Mouse (Mus musculus) neural tube, embryonic 11.5 days (tissue): Measurements from ENCODE around the gene Olfr592. TPM values are rescaled to one million over a fixed set of nuclear protein-coding genes. Genes with fewer than 3 reads are reported as not detected.

Experiments
- polyA plus RNA-seq: library from polyadenylated mRNA; unstranded; fragments of >200 nt; fragmentation: Nextera tagmentation; extraction: Ambion mirVana; gene quantifications from 2 replicates; pipeline ENCODE4 v1.2.1, GENCODE M21; 2014

Olfr592 gene
- polyA plus RNA-seq, 1 experiment from 2014 or later: not detected

Other genes starting within 250 kb of the Olfr592 start
- gene Olfr573-ps1, start 242.2 kb upstream of the Olfr592 start, polyA plus RNA-seq: not detected in 2 replicates
- gene Olfr574, start 236.3 kb upstream of the Olfr592 start, polyA plus RNA-seq: not detected in 2 replicates
- gene Olfr575, start 226.0 kb upstream of the Olfr592 start, polyA plus RNA-seq: not detected in 2 replicates
- gene Olfr576, start 222.1 kb upstream of the Olfr592 start, polyA plus RNA-seq: not detected in 2 replicates
- gene Olfr577, start 208.9 kb upstream of the Olfr592 start, polyA plus RNA-seq: not detected in 2 replicates
- not detected in 2 replicates for gene Olfr578, start 195.5 kb upstream of the Olfr592 start, polyA plus RNA-seq
- not detected in 2 replicates for gene Olfr582, start 146.8 kb upstream of the Olfr592 start, polyA plus RNA-seq
- not detected in 2 replicates for gene Olfr583, start 133.5 kb upstream of the Olfr592 start, polyA plus RNA-seq
- gene Olfr584, start 102.9 kb upstream of the Olfr592 start, polyA plus RNA-seq: not detected in 2 replicates
- gene Olfr585, start 87.1 kb upstream of the Olfr592 start, polyA plus RNA-seq: not detected in 2 replicates
- not detected in 2 replicates for gene Olfr586, start 59.2 kb upstream of the Olfr592 start, polyA plus RNA-seq
- not detected in 2 replicates for gene Olfr588-ps1, start 43.9 kb upstream of the Olfr592 start, polyA plus RNA-seq
- gene Olfr589, start 28.4 kb upstream of the Olfr592 start, polyA plus RNA-seq: not detected in 2 replicates
- gene Olfr591, start 6.5 kb upstream of the Olfr592 start, polyA plus RNA-seq: not detected in 2 replicates
- gene Olfr593, start 27.1 kb downstream of the Olfr592 start, polyA plus RNA-seq: not detected in 2 replicates
- not detected in 2 replicates for gene Olfr594, start 32.2 kb downstream of the Olfr592 start, polyA plus RNA-seq
- not detected in 2 replicates for gene Usp17ld, start 67.7 kb downstream of the Olfr592 start, polyA plus RNA-seq
- not detected in 2 replicates for gene Olfr596, start 120.8 kb downstream of the Olfr592 start, polyA plus RNA-seq
- gene Olfr597, start 131.5 kb downstream of the Olfr592 start, polyA plus RNA-seq: not detected in 2 replicates
- gene Olfr598, start 138.8 kb downstream of the Olfr592 start, polyA plus RNA-seq: not detected in 2 replicates
- gene Olfr599, start 151.1 kb downstream of the Olfr592 start, polyA plus RNA-seq: not detected in 2 replicates
- not detected in 2 replicates for gene Olfr600, start 164.9 kb downstream of the Olfr592 start, polyA plus RNA-seq
- gene Olfr601, start 177.9 kb downstream of the Olfr592 start, polyA plus RNA-seq: not detected in 2 replicates
- not detected in 2 replicates for gene Olfr603, start 201.4 kb downstream of the Olfr592 start, polyA plus RNA-seq
- gene Usp17lc, start 230.3 kb downstream of the Olfr592 start, polyA plus RNA-seq: not detected in 2 replicates